16 mouse cellular contexts compared by ENCODE assay signal in genomic region chr13:77396981-77397380, GRCm38 (mm10).
A peak's percentile ranks its signal among the peaks of the same experiment; 100 is the strongest.
DNase-seq lines count a peak whose midpoint lies in the region; ATAC-seq and TF ChIP-seq lines count a peak whose summit lies in the region.
"Had no signal": no experiment of that assay in that cellular context is flagged by ENCODE, and none has a peak within 500 bp of the region (broad histone marks: within the 10 kb centered on the region; RNA-seq: fewer than 3 reads in every experiment).

No protein-coding gene starts in this region.

- H3K27ac ChIP-seq in hindbrain, embryonic 15.5 days (replicated peaks) = 0 out of 2 replicates have a peak overlapping the region, but pooled peaks have one; percentile 23
- H3K27ac ChIP-seq in midbrain, embryonic 16.5 days (ENCODE audit: low read length) = peak overlapping the region; percentile 87
- no peak overlapping the region for H3K27ac ChIP-seq in liver, embryonic 11.5 days (ENCODE audit: low read depth, low read length)
- no peak overlapping the region for H3K27ac ChIP-seq in cerebellum, adult 2 months (ENCODE audit: insufficient read depth, low read length)
- H3K27ac ChIP-seq: kidney, embryonic 15.5 days; liver, embryonic 14.5 days had no signal

- peak overlapping the region; percentile 13; the same call in 1 of the 2 replicates for H3K4me2 ChIP-seq in hindbrain, embryonic 15.5 days
- H3K4me2 ChIP-seq in midbrain, embryonic 16.5 days (ENCODE audit: low read length) = peak overlapping the region; percentile 42
- H3K4me2 ChIP-seq in liver, embryonic 11.5 days = no peak overlapping the region
- H3K4me2 ChIP-seq: kidney, embryonic 15.5 days had no signal

- H3K9me3 ChIP-seq in hindbrain, embryonic 15.5 days = no peaks in the 10 kb centered on the region
- H3K9me3 ChIP-seq in midbrain, embryonic 16.5 days (replicated peaks; ENCODE audit: control insufficient read depth, low read length, poor library complexity, severe bottlenecking) = no peaks in the 10 kb centered on the region
- no peaks in the 10 kb centered on the region for H3K9me3 ChIP-seq in liver, embryonic 11.5 days (ENCODE audit: control insufficient read depth, low read length)
- H3K9me3 ChIP-seq: kidney, embryonic 15.5 days had no signal

- H3K4me3 ChIP-seq in hindbrain, embryonic 15.5 days = no peak overlapping the region
- no peak overlapping the region for H3K4me3 ChIP-seq in midbrain, embryonic 16.5 days (ENCODE audit: low read depth, low read length)
- no peak overlapping the region for H3K4me3 ChIP-seq in liver, embryonic 11.5 days (ENCODE audit: low read depth, low read length)
- no peak overlapping the region for H3K4me3 ChIP-seq in cerebellum, adult 2 months (replicated peaks; ENCODE audit: insufficient read depth, low read depth, low read length)
- H3K4me3 ChIP-seq: kidney, embryonic 15.5 days had no signal

- no peak for TF ChIP-seq POLR2A in cerebellum, adult 2 months (IDR thresholded peaks at IDR 0.05; ENCODE audit: borderline replicate concordance, insufficient read depth, low read length)

- ATAC-seq in frontal cortex, adult (ENCODE audit: low TSS enrichment) = peak; percentile 90
- peak; percentile 62 for ATAC-seq in hindbrain, embryonic 15.5 days (ENCODE audit: low FRiP score, low read depth)
- ATAC-seq in midbrain, embryonic 16.5 days = peak; percentile 85
- no peak for ATAC-seq in liver, embryonic 11.5 days (replicated peaks; ENCODE audit: low FRiP score)

- H3K9ac ChIP-seq in hindbrain, embryonic 15.5 days = no peak overlapping the region
- no peak overlapping the region for H3K9ac ChIP-seq in midbrain, embryonic 16.5 days (ENCODE audit: low read depth, low read length)
- H3K9ac ChIP-seq in liver, embryonic 11.5 days (ENCODE audit: low read depth, low read length) = no peak overlapping the region
- H3K9ac ChIP-seq: kidney, embryonic 15.5 days; liver, embryonic 14.5 days had no signal

- WGBS in hindbrain, embryonic 15.5 days = 20% methylated on average over 5 of the region's 5 CpGs
- 18% methylated on average over 5 of the region's 5 CpGs for WGBS in midbrain, embryonic 16.5 days
- 84% methylated on average over 5 of the region's 5 CpGs for WGBS in liver, embryonic 11.5 days
- WGBS in cerebellum, adult 2 months = 35% methylated on average over 5 of the region's 5 CpGs

- no peaks in the 10 kb centered on the region for H3K27me3 ChIP-seq in hindbrain, embryonic 15.5 days
- no peaks in the 10 kb centered on the region for H3K27me3 ChIP-seq in midbrain, embryonic 16.5 days (ENCODE audit: control insufficient read depth, insufficient read depth, low read depth, low read length)
- no peaks in the 10 kb centered on the region for H3K27me3 ChIP-seq in liver, embryonic 11.5 days (replicated peaks; ENCODE audit: control insufficient read depth, insufficient read depth, low read length)
- H3K27me3 ChIP-seq in cerebellum, adult 2 months (ENCODE audit: control insufficient read depth, insufficient read depth, low read length) = no peaks in the 10 kb centered on the region
- H3K27me3 ChIP-seq: kidney, embryonic 15.5 days had no signal

- no peak for TF ChIP-seq CTCF in cerebellum, adult 2 months (IDR thresholded peaks at IDR 0.05; ENCODE audit: borderline replicate concordance, insufficient read depth, low read depth, low read length)

- H3K4me1 ChIP-seq in hindbrain, embryonic 15.5 days (replicated peaks) = peaks cover 14% of the 10 kb centered on the region
- H3K4me1 ChIP-seq in midbrain, embryonic 16.5 days (ENCODE audit: control insufficient read depth, insufficient read depth, low read length) = peaks cover 14% of the 10 kb centered on the region
- no peaks in the 10 kb centered on the region for H3K4me1 ChIP-seq in liver, embryonic 11.5 days (replicated peaks; ENCODE audit: control insufficient read depth, insufficient read depth, low read length)
- H3K4me1 ChIP-seq in cerebellum, adult 2 months (ENCODE audit: control insufficient read depth, insufficient read depth, low read length) = no peaks in the 10 kb centered on the region
- H3K4me1 ChIP-seq: kidney, embryonic 15.5 days had no signal

- no peak for DNase-seq in frontal cortex, postnatal 14 days (ENCODE audit: low spot score in 2 of 2)
- DNase-seq in brain, embryonic 18.5 days (ENCODE audit: low read depth, low spot score) = peak; percentile 73
- DNase-seq in liver, embryonic 11.5 days (ENCODE audit: low spot score) = no peak
- no peak for DNase-seq in heart, adult 11 months
- DNase-seq in cerebellum, adult 2 months = no peak
- DNase-seq: adrenal gland, postnatal 25 days; cerebellum, adult 8-10 months; embryo, embryonic 11 days; gastrocnemius, postnatal 25 days; heart, postnatal 14 days; lung, postnatal 36 days had no signal

- no peaks in the 10 kb centered on the region for H3K36me3 ChIP-seq in hindbrain, embryonic 15.5 days
- no peaks in the 10 kb centered on the region for H3K36me3 ChIP-seq in midbrain, embryonic 16.5 days (ENCODE audit: control insufficient read depth, insufficient read depth, low read length)
- H3K36me3 ChIP-seq in liver, embryonic 11.5 days (ENCODE audit: control insufficient read depth, insufficient read depth, low read length) = no peaks in the 10 kb centered on the region
- H3K36me3 ChIP-seq: kidney, embryonic 15.5 days had no signal

Comparison
In these comparisons a context has a peak if more than half of its experiments do, and no peak if none do; other contexts are left out.
1. H3K27ac ChIP-seq: peak in hindbrain, embryonic 15.5 days (single experiment) and midbrain, embryonic 16.5 days (single experiment); none in liver, embryonic 11.5 days (single experiment) and cerebellum, adult 2 months (single experiment).